Mouse (Mus musculus): Measurements from ENCODE around the gene Ranbp9. TPM values are rescaled to one million over a fixed set of nuclear protein-coding genes. Genes with fewer than 3 reads are reported as not detected.

Gene Ranbp9
- polyA plus RNA-seq, 1 experiment: 15.7 TPM

- Histone ChIP-seq H3K27me3 (ENCODE audit: control insufficient read depth, insufficient read depth, low read length) (no peaks in the 10 kb centered on the region), H3K27ac (ENCODE audit: insufficient read depth, low read length) (peak overlapping the region; percentile 48), H3K4me1 (ENCODE audit: control insufficient read depth, insufficient read depth, insufficient read length) (peaks cover 18% of the 10 kb centered on the region), H3K36me3 (ENCODE audit: control insufficient read depth, insufficient read depth, low read length) (no peaks in the 10 kb centered on the region), H3K4me3 (ENCODE audit: extremely low read depth, insufficient read depth, insufficient read length) (no peak overlapping the region)
- WGBS: 47% methylated on average over 7 of the region's 7 CpGs
- DNase-seq (ENCODE audit: low read depth in 1 of 2, low spot score in 2 of 2): no peak
- TF ChIP-seq CTCF (IDR thresholded peaks at IDR 0.05; ENCODE audit: extremely low read depth, insufficient read depth, insufficient read length, insufficient replicate concordance) (no peak), POLR2A (IDR thresholded peaks at IDR 0.05; ENCODE audit: low read depth, low read length) (no peak)
Observed at GRCm38 (mm10) chr13:43454431-43454830, 26.7 kb downstream of the Ranbp9 start.

- 25% methylated on average over 7 of the region's 7 CpGs for WGBS
- DNase-seq (ENCODE audit: low read depth in 1 of 2, low spot score in 2 of 2): peak in 1 of 2 experiments; percentile 18
- no peaks in the 10 kb centered on the region for H3K36me3 ChIP-seq (ENCODE audit: control insufficient read depth, insufficient read depth, low read length)
- H3K27me3 ChIP-seq (ENCODE audit: control insufficient read depth, insufficient read depth, low read length): no peaks in the 10 kb centered on the region
- peak overlapping the region; percentile 81 for H3K27ac ChIP-seq (ENCODE audit: insufficient read depth, low read length)
- H3K4me3 ChIP-seq (ENCODE audit: extremely low read depth, insufficient read depth, insufficient read length): no peak overlapping the region; the same call in 1 of the 2 replicates
- H3K4me1 ChIP-seq (ENCODE audit: control insufficient read depth, insufficient read depth, insufficient read length): peaks cover 18% of the 10 kb centered on the region
- TF ChIP-seq CTCF (IDR thresholded peaks at IDR 0.05; ENCODE audit: extremely low read depth, insufficient read depth, insufficient read length, insufficient replicate concordance): no peak
- TF ChIP-seq POLR2A (IDR thresholded peaks at IDR 0.05; ENCODE audit: low read depth, low read length): no peak
Observed at GRCm38 (mm10) chr13:43452843-43453605, 28.1 kb downstream of the Ranbp9 start.

DNA sequence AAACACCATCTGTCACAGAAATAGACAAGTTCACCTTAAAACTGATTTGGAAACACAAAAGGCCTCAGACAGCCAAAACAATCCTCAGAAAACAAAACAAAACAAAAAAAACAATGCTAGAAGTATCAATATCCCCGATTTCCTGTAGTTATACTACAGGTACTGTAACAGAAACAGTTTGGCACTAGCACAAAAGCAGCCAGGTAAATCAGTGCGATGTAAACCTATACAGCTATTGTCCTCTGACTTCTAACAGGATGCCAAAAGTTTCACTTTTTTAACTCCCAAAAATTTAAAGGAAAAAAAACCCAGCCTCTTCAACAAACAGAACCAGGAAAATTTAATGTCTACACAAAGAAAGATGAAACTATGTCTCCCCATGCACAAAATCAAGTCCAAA, 28.9 kb downstream of the Ranbp9 start:
- no peaks in the 10 kb centered on the region for H3K36me3 ChIP-seq (ENCODE audit: control insufficient read depth, insufficient read depth, low read length)
- no peaks in the 10 kb centered on the region for H3K27me3 ChIP-seq (ENCODE audit: control insufficient read depth, insufficient read depth, low read length)
- H3K4me1 ChIP-seq (ENCODE audit: control insufficient read depth, insufficient read depth, insufficient read length): peaks cover 22% of the 10 kb centered on the region
- no peak for DNase-seq (ENCODE audit: low read depth in 1 of 2, low spot score in 2 of 2)
- TF ChIP-seq CTCF (IDR thresholded peaks at IDR 0.05; ENCODE audit: extremely low read depth, insufficient read depth, insufficient read length, insufficient replicate concordance): no peak
- TF ChIP-seq POLR2A (IDR thresholded peaks at IDR 0.05; ENCODE audit: low read depth, low read length): no peak
- 63% methylated on average over 2 of the region's 2 CpGs for WGBS
- H3K27ac ChIP-seq (ENCODE audit: insufficient read depth, low read length): peak overlapping the region; percentile 21; the same call in 1 of the 2 replicates
- H3K4me3 ChIP-seq (ENCODE audit: extremely low read depth, insufficient read depth, insufficient read length): no peak overlapping the region

DNA sequence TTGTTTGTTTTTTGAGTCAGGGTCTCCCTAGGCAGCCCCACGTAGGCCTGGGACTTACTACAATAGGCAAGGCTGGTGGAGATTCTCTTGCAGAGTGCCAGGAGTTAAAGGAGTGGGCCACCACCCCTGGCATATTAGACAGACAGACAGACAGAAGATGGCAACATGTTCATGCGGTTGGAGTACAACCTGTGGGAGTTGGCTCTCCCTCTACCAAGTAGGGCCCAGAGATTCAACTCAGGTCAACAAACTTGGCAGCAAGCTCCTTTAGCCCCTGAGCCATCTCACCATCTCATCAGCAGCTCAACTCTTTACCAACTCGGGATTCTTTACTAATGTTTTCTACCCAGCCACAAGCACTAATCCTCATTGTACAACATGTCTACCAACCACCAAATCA, 30.4 kb downstream of the Ranbp9 start:
- 84% methylated on average over 3 of the region's 3 CpGs for WGBS
- Histone ChIP-seq H3K4me1 (ENCODE audit: control insufficient read depth, insufficient read depth, insufficient read length) (peaks cover 19% of the 10 kb centered on the region), H3K36me3 (ENCODE audit: control insufficient read depth, insufficient read depth, low read length) (no peaks in the 10 kb centered on the region), H3K27me3 (ENCODE audit: control insufficient read depth, insufficient read depth, low read length) (no peaks in the 10 kb centered on the region), H3K4me3 (ENCODE audit: extremely low read depth, insufficient read depth, insufficient read length) (no peak overlapping the region), H3K27ac (ENCODE audit: insufficient read depth, low read length) (peak overlapping the region; percentile 54)
- no peak for TF ChIP-seq POLR2A (IDR thresholded peaks at IDR 0.05; ENCODE audit: low read depth, low read length)
- TF ChIP-seq CTCF (IDR thresholded peaks at IDR 0.05; ENCODE audit: extremely low read depth, insufficient read depth, insufficient read length, insufficient replicate concordance): no peak
- DNase-seq (ENCODE audit: low read depth in 1 of 2, low spot score in 2 of 2): no peak

DNA sequence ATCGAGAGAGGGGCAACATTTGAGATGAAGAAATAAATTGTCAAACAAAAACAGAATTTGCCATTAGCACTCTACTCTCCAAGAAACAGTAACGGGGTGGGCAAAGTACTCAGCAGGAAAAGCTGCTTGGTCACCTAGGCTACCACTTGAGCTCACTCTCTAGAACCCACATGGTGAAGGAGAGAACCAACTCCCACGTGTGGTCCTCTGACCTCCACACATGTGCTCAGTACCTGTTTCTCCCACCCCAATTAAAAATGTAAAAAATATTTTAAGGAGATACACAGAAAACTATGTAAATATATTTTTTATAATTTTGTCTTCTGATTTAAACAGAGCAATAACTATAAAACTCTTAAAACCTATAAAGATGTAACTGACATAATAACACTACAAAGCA, 33.4 kb downstream of the Ranbp9 start:
- no peaks in the 10 kb centered on the region for H3K36me3 ChIP-seq (ENCODE audit: control insufficient read depth, insufficient read depth, low read length)
- H3K27me3 ChIP-seq (ENCODE audit: control insufficient read depth, insufficient read depth, low read length): no peaks in the 10 kb centered on the region
- H3K4me3 ChIP-seq (ENCODE audit: extremely low read depth, insufficient read depth, insufficient read length): no peak overlapping the region
- DNase-seq (ENCODE audit: low read depth in 1 of 2, low spot score in 2 of 2): no peak
- H3K27ac ChIP-seq (ENCODE audit: insufficient read depth, low read length): no peak overlapping the region
- TF ChIP-seq POLR2A (IDR thresholded peaks at IDR 0.05; ENCODE audit: low read depth, low read length): no peak
- no peak for TF ChIP-seq CTCF (IDR thresholded peaks at IDR 0.05; ENCODE audit: extremely low read depth, insufficient read depth, insufficient read length, insufficient replicate concordance)
- H3K4me1 ChIP-seq (ENCODE audit: control insufficient read depth, insufficient read depth, insufficient read length): peaks cover 11% of the 10 kb centered on the region
- WGBS: 49% methylated on average over 3 of the region's 3 CpGs

- DNase-seq (ENCODE audit: low read depth in 1 of 2, low spot score in 2 of 2): no peak
- Histone ChIP-seq H3K27me3 (ENCODE audit: control insufficient read depth, insufficient read depth, low read length) (no peaks in the 10 kb centered on the region), H3K4me3 (ENCODE audit: extremely low read depth, insufficient read depth, insufficient read length) (no peak overlapping the region), H3K4me1 (ENCODE audit: control insufficient read depth, insufficient read depth, insufficient read length) (peaks cover 14% of the 10 kb centered on the region; the same call in 1 of the 2 replicates), H3K36me3 (ENCODE audit: control insufficient read depth, insufficient read depth, low read length) (no peaks in the 10 kb centered on the region), H3K27ac (ENCODE audit: insufficient read depth, low read length) (no peak overlapping the region)
- TF ChIP-seq CTCF (IDR thresholded peaks at IDR 0.05; ENCODE audit: extremely low read depth, insufficient read depth, insufficient read length, insufficient replicate concordance) (no peak), POLR2A (IDR thresholded peaks at IDR 0.05; ENCODE audit: low read depth, low read length) (no peak)
- 77% methylated on average over 4 of the region's 4 CpGs for WGBS
Observed at GRCm38 (mm10) chr13:43445754-43446153, 35.3 kb downstream of the Ranbp9 start.

GRCm38 (mm10) chr13:43444717-43445116, 36.4 kb downstream of the Ranbp9 start:
- WGBS: 87% methylated on average over 3 of the region's 3 CpGs
- peaks cover 18% of the 10 kb centered on the region; the same call in 1 of the 2 replicates for H3K4me1 ChIP-seq (ENCODE audit: control insufficient read depth, insufficient read depth, insufficient read length)
- no peak overlapping the region for H3K4me3 ChIP-seq (ENCODE audit: extremely low read depth, insufficient read depth, insufficient read length)
- TF ChIP-seq CTCF (IDR thresholded peaks at IDR 0.05; ENCODE audit: extremely low read depth, insufficient read depth, insufficient read length, insufficient replicate concordance): no peak
- no peak for TF ChIP-seq POLR2A (IDR thresholded peaks at IDR 0.05; ENCODE audit: low read depth, low read length)
- H3K27me3 ChIP-seq (ENCODE audit: control insufficient read depth, insufficient read depth, low read length): no peaks in the 10 kb centered on the region
- no peaks in the 10 kb centered on the region for H3K36me3 ChIP-seq (ENCODE audit: control insufficient read depth, insufficient read depth, low read length)
- H3K27ac ChIP-seq (ENCODE audit: insufficient read depth, low read length): no peak overlapping the region
- no peak for DNase-seq (ENCODE audit: low read depth in 1 of 2, low spot score in 2 of 2)
